Mouse (Mus musculus): ENCODE results near the gene Rgl2. TPM values are rescaled to one million over a fixed set of nuclear protein-coding genes. Genes with fewer than 3 reads are reported as not detected.

Rgl2 gene
- total RNA-seq, 2 experiments from 2014 or later: 22.7 to 37.9 TPM

DNA sequence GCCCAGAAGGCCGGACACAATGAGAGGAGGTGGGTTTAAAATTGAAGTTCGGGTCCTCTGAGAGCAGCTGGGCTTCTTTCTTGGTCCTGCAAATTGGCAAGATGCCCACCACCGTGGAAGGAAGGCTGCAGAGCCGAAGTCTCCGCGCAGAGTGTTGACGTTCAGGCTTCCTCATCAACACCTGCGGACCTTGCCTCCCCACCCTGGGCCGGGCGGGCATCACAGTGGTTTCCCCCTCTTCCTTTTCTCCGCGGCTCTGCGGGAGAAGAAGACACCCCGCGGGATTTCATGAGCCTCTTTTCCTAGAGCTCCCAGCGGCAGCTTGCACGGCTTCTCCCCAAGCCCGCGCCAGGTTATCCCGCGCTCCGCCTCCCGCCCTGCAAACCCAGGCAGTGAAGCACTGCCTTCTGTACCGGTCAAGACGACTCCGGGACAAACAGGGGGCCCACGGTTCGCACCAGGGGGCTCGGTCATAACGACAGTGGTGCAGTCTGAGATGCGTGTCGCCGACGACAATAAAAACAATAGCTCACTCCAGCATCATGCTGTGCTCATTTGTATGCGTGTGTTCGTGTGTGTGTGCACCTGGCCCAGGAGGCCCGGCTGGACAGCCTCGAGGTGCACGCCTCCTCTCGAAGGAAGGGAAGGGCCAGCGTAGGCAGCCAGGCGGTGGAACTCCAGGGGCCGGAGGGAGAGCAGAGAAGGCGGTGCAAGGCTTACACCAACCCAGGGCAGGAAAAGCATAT lies 20.8 kb upstream of the Rgl2 start:
- ATAC-seq (replicated peaks; ENCODE audit: poor library complexity): peak; percentile 33

DNA sequence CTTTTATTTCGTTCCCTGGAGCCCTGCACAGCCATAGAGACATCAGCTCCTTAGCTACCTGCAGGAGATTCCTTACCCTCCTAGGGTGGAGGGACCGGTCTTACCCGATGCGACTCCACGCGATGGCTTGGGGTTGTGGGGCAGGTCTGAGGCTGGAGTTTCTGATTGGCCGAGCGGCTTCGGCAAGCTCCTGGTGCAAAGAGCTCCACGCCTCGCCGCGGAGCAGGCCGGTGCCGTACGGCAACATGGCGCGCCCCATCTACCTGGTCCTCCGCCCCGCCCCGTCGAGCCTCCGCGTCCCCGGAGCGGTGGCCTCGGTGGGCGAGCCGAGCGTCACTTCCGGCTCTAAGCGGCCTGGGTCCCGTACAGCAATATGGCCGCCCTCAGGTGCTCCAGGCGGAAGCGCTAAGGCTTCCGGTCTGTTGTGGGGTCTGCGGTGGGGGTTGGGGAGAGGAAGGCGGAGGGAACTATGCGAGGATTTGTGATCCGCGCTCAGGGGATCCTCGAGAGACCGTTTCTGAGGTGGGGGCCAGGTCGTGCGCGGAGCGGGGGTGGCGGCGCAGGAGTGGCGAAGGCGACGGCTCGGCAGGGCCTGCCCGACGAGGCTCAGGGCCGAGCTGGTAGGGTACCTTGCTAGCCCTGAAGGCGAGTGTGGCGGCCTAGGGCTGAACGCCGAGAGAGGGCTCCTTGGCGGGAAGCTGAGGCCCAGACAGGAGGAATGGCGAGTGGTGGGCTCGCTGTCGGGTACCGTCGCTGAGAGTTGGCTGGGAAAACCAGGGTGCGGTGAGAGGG lies 20.1 kb upstream of the Rgl2 start, which contains the start of gene Daxx:
Gene Daxx (plus strand): TSS at position 338 of the 792 bp plus-strand sequence.
- peak; percentile 90 for ATAC-seq (replicated peaks; ENCODE audit: poor library complexity)

DNA sequence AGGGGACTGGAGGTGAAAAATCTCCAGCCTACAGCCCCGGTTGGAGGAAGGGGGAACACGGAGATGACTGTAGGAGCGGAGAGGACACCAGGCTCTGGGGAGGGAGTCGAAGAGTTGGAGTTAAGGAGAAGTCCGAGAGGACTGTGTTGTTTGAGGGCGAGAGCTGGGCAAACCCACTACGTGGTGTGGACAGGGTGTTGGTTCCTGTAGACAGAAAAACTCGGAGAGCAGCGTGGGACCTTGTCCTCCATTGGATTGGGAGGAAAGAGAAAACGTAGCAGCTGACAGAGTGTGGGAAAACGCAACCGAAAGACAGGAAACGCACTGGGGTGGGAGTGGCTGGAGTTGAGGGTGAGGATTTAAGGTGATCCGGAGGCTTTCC lies 19.5 kb upstream of the Rgl2 start:
- peak; percentile 12; the same call in 1 of the 2 replicates for ATAC-seq (replicated peaks; ENCODE audit: poor library complexity)

DNA sequence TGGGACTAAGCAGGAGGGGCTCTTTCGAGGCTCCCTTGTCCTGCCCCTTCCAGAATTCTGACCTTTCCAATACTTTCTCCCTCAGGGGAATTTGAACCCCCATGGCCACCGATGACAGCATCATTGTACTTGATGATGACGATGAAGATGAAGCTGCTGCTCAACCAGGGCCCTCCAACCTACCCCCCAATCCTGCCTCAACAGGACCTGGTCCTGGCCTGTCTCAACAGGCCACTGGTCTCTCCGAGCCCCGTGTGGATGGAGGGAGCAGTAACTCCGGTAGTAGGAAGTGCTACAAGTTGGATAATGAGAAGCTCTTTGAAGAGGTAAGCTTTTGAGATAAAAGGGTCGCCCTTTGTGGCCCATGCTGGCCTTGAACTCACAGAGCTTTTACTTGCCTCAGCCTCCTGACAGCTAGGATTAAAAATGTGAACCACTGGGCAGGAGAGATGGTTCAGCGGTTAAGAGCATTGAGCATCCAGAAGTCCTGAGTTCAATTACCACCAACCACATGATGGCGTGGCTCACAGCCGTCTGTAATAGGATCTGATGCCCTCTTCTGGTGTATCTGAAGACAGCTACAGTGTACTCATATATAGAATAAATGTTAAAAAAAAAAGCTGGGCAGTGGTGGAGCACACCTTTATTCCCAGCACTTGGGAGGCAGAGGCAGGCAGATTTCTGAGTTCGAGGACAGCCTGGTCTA lies 18.8 kb upstream of the Rgl2 start:
- no peak for ATAC-seq (replicated peaks; ENCODE audit: poor library complexity)

DNA sequence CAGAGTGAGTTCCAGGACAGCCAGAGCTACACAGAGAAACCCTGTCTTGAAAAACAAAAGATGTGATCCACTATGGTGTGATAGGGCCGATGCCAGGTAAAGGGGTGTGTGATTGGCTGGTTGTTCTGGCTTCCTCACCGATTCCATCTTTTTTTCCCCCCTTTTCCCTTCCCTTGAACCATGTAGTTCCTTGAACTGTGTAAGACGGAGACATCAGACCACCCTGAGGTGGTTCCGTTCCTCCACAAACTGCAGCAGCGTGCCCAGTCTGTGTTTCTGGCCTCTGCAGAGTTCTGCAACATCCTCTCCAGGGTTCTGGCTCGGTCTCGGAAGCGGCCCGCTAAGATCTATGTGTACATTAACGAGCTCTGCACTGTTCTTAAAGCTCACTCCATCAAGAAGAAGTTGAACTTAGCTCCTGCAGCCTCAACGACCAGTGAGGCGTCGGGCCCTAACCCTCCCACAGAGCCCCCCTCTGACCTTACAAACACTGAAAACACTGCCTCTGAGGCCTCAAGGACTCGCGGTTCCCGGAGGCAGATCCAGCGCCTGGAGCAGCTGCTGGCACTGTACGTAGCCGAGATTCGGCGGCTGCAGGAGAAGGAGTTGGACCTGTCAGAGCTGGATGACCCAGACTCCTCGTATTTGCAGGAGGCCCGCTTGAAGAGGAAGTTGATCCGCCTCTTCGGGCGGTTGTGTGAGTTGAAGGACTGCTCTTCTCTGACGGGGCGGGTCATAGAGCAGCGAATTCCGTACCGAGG lies 18.1 kb upstream of the Rgl2 start:
- ATAC-seq (replicated peaks; ENCODE audit: poor library complexity): no peak

DNA sequence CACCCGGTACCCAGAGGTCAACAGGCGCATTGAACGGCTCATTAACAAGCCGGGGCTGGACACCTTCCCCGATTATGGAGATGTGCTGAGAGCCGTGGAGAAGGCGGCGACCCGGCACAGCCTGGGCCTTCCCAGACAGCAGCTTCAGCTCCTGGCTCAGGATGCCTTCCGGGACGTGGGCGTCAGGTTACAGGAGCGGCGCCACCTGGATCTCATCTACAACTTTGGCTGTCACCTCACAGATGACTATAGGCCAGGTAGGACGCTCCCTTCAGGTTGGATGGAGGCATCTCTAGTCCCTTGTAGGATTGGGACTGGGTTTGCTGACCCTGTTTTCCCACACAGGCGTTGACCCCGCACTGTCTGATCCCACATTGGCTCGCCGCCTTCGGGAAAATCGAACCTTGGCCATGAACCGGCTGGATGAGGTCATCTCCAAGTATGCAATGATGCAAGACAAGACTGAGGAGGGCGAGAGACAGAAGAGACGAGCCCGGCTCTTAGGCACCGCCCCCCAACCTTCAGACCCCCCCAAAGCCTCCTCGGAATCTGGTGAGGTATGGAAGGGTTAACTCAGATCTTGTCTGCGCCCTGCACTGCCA lies 17.4 kb upstream of the Rgl2 start:
- ATAC-seq (replicated peaks; ENCODE audit: poor library complexity): no peak

DNA sequence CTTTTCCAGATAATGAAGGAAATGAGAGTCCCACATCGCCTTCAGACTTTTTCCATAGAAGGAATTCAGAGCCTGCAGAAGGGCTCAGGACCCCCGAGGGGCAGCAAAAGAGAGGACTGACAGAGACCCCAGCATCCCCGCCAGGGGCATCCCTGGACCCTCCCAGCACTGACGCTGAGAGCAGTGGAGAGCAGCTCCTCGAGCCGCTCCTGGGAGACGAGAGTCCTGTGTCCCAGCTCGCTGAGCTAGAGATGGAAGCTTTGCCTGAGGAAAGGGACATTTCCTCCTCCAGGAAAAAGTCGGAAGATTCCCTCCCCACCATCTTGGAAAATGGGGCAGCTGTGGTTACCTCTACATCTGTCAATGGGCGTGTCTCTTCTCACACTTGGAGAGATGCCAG lies 16.1 kb upstream of the Rgl2 start:
- ATAC-seq (replicated peaks; ENCODE audit: poor library complexity): no peak

DNA sequence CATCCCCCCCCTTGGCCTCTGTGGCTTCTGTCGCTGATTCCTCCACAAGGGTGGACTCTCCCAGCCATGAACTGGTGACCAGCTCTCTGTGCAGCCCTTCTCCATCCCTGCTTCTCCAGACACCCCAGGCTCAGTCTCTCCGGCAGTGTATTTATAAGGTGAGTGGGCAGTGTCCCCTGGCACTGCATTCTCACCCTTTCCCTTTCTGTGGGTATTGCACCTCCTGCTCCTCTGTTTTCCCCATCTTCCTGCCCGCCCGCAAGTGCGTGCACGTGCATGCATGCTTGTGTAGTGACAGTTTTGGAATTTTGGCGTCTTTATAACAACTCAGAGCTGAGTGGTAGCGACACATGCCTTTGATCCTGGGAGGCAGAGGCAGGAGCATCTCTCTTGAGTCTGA lies 15.4 kb upstream of the Rgl2 start:
- no peak for ATAC-seq (replicated peaks; ENCODE audit: poor library complexity)

DNA sequence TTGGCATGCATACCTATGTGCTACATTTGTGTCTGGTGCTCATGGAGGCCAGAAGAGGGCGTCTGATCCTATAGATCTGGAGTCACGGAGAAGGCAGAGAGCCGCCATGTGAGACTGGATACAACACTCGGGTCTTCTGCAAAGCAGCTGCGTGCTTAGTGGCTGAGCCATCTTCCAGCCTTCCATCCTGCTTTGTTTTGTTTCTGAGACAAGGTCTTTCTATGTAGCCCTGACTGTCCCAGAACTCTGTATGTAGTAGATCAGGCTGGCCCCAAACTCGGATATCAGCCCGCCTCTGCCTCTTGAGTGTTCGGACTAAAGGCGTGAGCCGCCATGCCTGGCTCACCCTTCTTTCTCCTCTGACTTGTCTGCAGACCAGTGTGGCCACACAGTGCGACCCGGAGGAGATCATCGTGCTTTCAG lies 14.4 kb upstream of the Rgl2 start:
- no peak for ATAC-seq (replicated peaks; ENCODE audit: poor library complexity)

DNA sequence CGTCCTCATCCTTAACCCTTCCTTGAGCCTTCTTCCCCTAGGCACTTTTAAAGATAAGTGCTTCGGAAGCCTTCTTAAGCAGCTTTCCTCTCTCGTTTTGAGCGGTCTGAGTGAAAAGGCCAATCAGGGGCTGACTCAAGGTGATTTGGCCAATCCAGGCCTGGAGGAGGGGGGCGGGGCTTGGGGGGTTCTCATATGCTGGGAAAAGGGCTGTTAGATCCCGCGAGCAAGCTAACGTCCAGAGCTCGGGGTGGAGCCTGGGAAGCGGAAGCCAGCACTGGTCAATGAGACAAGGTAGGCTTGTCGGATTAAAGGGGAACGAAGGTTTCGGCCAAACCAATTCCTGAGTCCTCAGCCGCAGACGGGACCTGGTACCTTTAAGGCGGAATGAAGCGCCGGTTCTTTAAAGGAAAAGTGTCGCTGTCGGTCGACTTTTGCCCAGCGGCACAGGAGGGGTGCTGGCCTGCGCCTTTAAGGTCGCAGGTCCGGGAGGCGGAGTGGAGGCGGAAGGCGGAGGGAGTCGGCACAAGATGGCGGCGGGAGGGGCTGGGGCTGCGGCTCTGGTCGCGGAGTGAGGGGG lies 13.6 kb upstream of the Rgl2 start, which contains the start of the genes Tapbp and Zbtb22:
Gene Tapbp (plus strand): TSS at position 229 of the 580 bp plus-strand sequence.
Gene Zbtb22 (plus strand): TSS at position 234 of the 580 bp plus-strand sequence.
- peak; percentile 67 for ATAC-seq (replicated peaks; ENCODE audit: poor library complexity)

DNA sequence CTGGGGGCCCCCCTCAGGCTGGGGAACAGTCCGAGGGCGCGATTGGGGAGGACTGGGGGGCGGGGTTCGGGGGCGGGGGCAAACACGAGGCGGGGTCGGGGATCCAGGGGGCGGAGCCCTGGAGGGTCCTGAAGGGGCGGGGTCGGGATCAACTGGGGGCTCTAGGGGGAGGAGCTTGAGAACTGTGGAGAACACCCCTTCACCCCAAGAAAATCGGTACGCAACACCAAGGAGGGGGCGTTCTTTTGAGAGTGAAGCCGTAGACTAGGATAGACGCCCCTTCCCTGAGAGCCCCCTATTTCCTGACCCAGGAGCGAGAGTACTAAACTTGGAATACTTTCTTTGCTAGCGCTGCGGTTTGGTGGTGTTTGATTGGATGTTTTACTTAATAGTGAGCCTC lies 13.0 kb upstream of the Rgl2 start:
- no peak for ATAC-seq (replicated peaks; ENCODE audit: poor library complexity)

DNA sequence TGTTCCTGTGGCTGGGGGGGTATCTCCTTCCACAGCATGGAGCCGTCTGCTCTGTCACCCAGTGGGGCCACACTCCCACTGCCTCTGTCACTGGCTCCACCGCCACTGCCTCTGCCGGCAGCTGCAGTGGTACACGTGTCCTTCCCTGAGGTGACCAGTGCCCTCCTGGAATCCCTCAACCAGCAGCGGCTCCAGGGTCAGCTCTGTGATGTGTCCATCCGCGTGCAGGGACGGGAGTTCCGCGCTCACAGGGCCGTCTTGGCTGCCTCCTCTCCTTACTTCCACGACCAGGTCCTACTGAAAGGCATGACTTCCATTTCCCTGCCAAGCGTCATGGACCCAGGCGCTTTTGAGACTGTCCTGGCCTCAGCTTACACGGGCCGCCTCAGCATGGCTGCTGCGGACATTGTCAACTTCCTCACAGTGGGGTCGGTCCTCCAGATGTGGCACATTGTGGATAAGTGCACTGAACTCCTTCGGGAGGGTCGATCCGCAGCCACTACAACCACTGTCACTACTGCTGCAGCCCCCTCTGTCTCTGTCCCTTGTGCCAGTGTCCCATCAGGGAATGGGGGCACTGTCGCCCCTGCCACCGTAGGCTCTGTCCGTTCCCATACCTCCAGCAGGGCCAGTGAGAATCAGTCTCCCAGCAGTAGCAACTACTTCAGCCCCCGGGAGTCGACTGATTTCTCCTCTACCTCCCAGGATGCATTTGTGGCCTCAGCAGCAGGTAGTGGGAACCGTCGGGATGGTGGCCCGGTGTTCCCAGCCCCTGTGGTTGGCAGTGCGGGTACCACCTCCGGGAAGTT lies 12.3 kb upstream of the Rgl2 start:
- no peak for ATAC-seq (replicated peaks; ENCODE audit: poor library complexity)

DNA sequence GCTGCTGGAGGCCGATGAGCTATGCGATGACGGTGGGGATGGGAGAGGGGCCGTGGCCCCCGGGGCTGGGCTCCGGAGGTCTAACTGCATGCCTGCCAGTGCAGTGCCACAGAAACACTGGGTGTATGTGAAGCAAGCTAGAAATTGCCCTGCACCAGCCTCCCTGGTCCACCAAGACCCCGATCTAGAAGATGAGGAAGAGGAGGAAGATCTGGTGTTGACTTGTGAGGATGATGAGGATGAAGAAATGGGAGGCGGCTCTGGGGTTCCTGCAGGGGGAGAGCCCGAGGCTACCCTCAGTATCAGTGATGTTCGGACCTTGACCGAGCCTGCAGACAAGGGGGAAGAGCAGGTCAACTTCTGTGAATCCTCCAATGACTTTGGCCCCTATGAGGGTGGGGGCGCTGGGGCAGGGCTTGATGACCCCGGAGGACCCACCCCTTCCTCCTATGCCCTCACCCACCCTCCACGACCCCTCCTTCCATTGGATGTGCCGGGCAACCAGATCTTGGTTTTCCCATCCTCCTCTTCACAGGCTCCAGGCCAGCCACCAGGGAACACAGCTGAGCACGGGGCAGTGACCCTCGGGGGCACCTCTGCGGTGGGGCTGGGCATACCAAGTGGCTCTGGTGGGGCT lies 11.6 kb upstream of the Rgl2 start:
- ATAC-seq (replicated peaks; ENCODE audit: poor library complexity): no peak

DNA sequence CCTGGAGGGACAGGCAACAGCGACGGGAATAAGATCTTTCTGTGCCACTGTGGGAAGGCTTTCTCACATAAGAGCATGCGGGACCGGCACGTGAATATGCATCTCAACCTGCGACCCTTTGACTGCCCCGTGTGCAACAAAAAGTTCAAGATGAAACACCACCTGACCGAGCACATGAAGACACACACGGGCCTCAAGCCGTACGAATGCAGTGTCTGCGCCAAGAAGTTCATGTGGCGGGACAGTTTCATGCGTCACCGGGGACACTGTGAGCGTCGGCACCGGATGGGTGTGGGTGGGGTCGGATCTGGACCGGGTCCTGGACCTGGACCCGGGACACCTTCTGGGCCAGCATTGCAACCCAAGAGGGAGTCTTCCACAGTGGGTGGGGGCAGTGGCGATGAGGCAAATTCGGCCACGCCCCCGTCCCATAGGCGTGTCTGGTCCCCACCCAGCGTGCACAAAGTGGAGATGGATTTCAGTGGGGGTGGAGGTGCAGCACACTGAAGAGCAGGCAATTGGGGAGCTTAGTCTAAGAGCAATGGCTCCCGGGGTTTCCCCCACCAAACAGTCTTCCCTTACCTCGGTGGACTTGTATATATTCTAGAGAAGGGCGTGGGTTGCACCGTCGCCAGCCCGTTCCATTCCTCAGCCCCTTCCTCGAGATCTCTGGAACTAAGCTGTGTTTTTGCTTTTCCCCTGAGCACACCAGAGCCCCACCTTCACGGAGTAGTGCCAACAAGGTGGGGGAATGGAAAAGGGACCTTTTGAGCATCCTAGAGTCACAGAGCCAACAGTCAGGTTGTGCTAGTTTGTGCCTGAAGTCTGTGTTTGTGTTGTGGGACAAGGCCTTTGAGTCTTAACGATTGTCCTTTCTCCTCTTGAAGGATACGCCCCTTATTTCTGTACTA lies 10.8 kb upstream of the Rgl2 start:
- 0 out of 2 replicates have a peak, but pooled peaks have one; percentile 1 for ATAC-seq (replicated peaks; ENCODE audit: poor library complexity)

DNA sequence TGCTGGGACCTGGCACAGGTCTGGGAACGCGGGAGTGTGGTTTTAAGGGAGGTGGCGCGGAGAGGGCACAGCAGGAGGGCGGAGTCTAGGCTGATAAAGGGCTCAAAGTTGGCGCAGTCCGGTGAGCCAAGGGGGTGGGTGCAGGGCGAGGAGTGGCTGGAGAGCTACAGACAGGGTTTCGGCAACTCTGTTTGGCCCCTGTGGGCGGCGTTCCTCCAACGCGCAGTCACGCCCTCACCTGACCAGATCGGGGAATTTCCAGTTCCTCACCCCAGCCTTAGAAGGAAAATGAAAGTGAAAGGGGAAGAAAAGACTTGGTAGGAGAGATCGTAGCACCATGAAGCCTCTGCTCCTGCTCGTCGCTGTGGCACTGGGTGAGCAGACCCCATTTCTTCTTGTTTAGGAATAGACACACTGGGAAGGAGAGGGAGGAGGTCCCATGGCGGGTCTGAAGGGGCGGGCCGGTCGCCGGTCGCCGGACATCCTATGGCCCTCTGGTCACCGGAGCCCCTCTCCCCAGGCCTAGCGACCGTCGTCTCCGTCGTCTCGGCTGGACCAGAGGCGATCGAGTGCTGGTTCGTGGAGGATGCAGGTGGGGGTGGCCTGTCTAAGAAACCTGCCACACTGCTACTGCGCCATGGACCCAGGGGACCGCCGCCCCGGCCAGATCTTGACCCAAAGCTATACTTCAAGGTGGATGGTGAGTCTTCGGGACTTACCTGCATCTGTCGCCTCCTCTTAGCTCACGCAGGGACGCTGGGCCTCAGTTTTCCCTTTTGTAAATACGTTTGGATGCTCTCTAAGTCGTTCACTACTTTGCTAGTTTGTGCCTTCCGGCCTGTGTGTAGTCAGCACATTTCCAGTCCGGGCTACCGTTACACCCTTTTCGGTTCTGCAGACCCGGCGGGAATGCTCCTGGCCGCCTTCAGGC lies 9.7 kb upstream of the Rgl2 start:
- ATAC-seq (replicated peaks; ENCODE audit: poor library complexity): peak; percentile 64
